Comparison of ENCODE assay signal across 13 mouse cellular contexts in the genomic region with DNA sequence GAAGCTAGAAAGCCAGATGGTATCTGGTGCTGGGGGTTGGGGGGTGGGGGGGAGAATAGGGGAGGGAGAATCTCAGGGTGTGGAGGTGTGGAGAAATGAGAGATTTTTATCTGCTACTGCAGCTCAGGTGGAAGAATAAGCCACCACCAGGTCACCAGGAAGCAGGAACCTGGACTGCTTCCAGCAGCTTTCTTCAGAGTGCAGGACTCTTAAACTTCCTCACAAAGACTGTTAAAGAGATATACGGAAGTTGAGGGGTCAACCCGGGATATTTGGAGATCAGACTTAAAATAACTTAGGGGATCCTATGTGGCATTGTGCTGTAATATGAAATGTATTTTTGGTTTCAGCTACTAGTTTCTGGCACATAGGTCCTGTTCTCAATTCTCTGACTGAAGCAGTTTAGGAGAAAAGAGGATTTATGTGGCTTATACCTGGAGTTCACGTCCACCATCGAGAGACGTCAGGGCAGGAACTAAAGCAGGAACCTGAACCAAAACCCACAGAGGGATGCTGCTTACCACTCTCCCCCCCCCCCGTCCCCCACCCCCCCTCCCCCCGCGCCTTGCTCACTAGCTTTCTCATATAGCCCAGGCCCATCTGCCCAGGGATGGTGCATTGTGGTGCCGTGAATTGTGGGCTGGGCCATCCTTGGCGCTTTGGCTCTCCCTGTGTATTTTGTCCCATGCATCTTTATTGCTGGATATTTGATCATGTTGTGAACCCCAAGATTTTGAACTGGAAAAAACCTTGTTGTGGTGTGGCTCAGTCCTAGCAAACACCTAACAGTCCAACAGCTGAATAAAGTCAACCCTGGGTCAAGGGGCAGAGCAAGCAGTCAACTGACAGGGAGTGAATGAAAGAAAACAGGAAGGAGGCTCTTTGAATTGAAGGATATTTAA.
A peak's percentile ranks its signal among the peaks of the same experiment; 100 is the strongest.
DNase-seq lines count a peak whose midpoint lies in the region.
"Had no signal": no experiment of that assay in that cellular context is flagged by ENCODE, and none has a peak within 500 bp of the region (broad histone marks: within the 10 kb centered on the region; RNA-seq: fewer than 3 reads in every experiment).

No protein-coding gene starts in this region.

- no peak overlapping the region for H3K4me3 ChIP-seq in embryonic facial prominence, embryonic 10.5 days
- H3K4me3 ChIP-seq: embryonic facial prominence, embryonic 15.5 days; hindbrain, embryonic 10.5 days; layer of hippocampus, adult 2 months had no signal

- no peaks in the 10 kb centered on the region for H3K27me3 ChIP-seq in embryonic facial prominence, embryonic 10.5 days (replicated peaks; ENCODE audit: low read depth, poor library complexity, severe bottlenecking)
- H3K27me3 ChIP-seq: embryonic facial prominence, embryonic 15.5 days; Patski had no signal

- peaks cover 17% of the 10 kb centered on the region for H3K4me1 ChIP-seq in embryonic facial prominence, embryonic 10.5 days
- H3K4me1 ChIP-seq: embryonic facial prominence, embryonic 15.5 days had no signal

- H3K36me3 ChIP-seq in embryonic facial prominence, embryonic 10.5 days (replicated peaks) = no peaks in the 10 kb centered on the region
- H3K36me3 ChIP-seq: embryonic facial prominence, embryonic 15.5 days; hindbrain, embryonic 10.5 days had no signal

- H3K9me3 ChIP-seq in embryonic facial prominence, embryonic 10.5 days = no peaks in the 10 kb centered on the region
- H3K9me3 ChIP-seq: embryonic facial prominence, embryonic 15.5 days; hindbrain, embryonic 10.5 days had no signal

- WGBS in embryonic facial prominence, embryonic 10.5 days = 82% methylated on average over 10 of the region's 10 CpGs

- DNase-seq in adrenal gland, adult 2 months = peak; percentile 24
- no peak for DNase-seq in adrenal gland, adult 18-20 months (ENCODE audit: low spot score in 2 of 2)
- DNase-seq in ovary, postnatal 14 days (ENCODE audit: low spot score) = peak; percentile 33
- no peak for DNase-seq in ovary, adult 18-20 months (ENCODE audit: low spot score)
- peak; percentile 80 for DNase-seq in kidney, postnatal 10 days
- DNase-seq in naive thymus-derived CD4-positive, alpha-beta T cell, adult 2 months (ENCODE audit: low read depth) = peak; percentile 31
- no peak for DNase-seq in urinary bladder, adult 2 months (ENCODE audit: low spot score)
- DNase-seq in embryonic facial prominence, embryonic 10.5 days (ENCODE audit: low spot score) = no peak
- DNase-seq: cerebellum, postnatal 25 days had no signal

- H3K27ac ChIP-seq in embryonic facial prominence, embryonic 10.5 days (replicated peaks) = no peak overlapping the region
- H3K27ac ChIP-seq: embryonic facial prominence, embryonic 15.5 days; hindbrain, embryonic 10.5 days; layer of hippocampus, adult 2 months had no signal

Comparison
In these comparisons a context has a peak if more than half of its experiments do, and no peak if none do; other contexts are left out.
1. DNase-seq: peak in adrenal gland, adult 2 months (single experiment), ovary, postnatal 14 days (single experiment), kidney, postnatal 10 days (single experiment) and naive thymus-derived CD4-positive, alpha-beta T cell, adult 2 months (single experiment); none in adrenal gland, adult 18-20 months (0 of 2), ovary, adult 18-20 months (single experiment), urinary bladder, adult 2 months (single experiment) and embryonic facial prominence, embryonic 10.5 days (single experiment).